Mouse (Mus musculus): ENCODE measurements at regions not wholly inside any gene's neighbourhood (a gene's known extent, or its start where the extent isn't known, plus 50 kb on each side); places are given as distances from the start of the nearest gene placed in this dataset.

- ATAC-seq (ENCODE audit: extremely low read depth, insufficient number of reproducible peaks, low FRiP score, poor library complexity, severe bottlenecking) (no peak), DNase-seq (ENCODE audit: low spot score) (no peak)
- Histone ChIP-seq H3K4me1 (ENCODE audit: insufficient read depth, low read depth, low read length) (no peaks in the 10 kb centered on the region), H3K36me3 (replicated peaks) (no peaks in the 10 kb centered on the region), H3K27me3 (ENCODE audit: insufficient read depth, low read length) (no peaks in the 10 kb centered on the region), H3K4me3 (ENCODE audit: low read depth, low read length) (no peak overlapping the region), H3K9me3 (replicated peaks) (peaks cover 30% of the 10 kb centered on the region)
- TF ChIP-seq TAL1 (conservative IDR thresholded peaks at IDR 0.05; ENCODE audit: low read depth, low read length) (no peak), GATA2 (IDR thresholded peaks at IDR 0.05; ENCODE audit: borderline replicate concordance, low read depth, low read length) (no peak), CTCF (IDR thresholded peaks at IDR 0.05; ENCODE audit: low read depth, low read length) (no peak), GATA1 (IDR thresholded peaks at IDR 0.05; ENCODE audit: borderline replicate concordance, low read length) (no peak), POLR2AphosphoS5 (IDR thresholded peaks at IDR 0.05; ENCODE audit: insufficient replicate concordance, low read depth, low read length) (no peak)
Measured at GRCm38 (mm10) chr17:51526881-51527280, 306.2 kb downstream of the Satb1 start.

GRCm38 (mm10) chr17:51526464-51526863 is 306.6 kb downstream of the Satb1 start:
- Histone ChIP-seq H3K27me3 (ENCODE audit: insufficient read depth, low read length) (no peaks in the 10 kb centered on the region), H3K4me3 (ENCODE audit: low read depth, low read length) (no peak overlapping the region), H3K9me3 (replicated peaks) (peaks cover 31% of the 10 kb centered on the region), H3K36me3 (replicated peaks) (no peaks in the 10 kb centered on the region), H3K4me1 (ENCODE audit: insufficient read depth, low read depth, low read length) (no peaks in the 10 kb centered on the region)
- no peak for DNase-seq (ENCODE audit: low spot score)
- ATAC-seq (ENCODE audit: extremely low read depth, insufficient number of reproducible peaks, low FRiP score, poor library complexity, severe bottlenecking): no peak
- no peak for TF ChIP-seq POLR2AphosphoS5 (IDR thresholded peaks at IDR 0.05; ENCODE audit: insufficient replicate concordance, low read depth, low read length)
- no peak for TF ChIP-seq CTCF (IDR thresholded peaks at IDR 0.05; ENCODE audit: low read depth, low read length)
- TF ChIP-seq GATA1 (IDR thresholded peaks at IDR 0.05; ENCODE audit: borderline replicate concordance, low read length): no peak
- no peak for TF ChIP-seq TAL1 (conservative IDR thresholded peaks at IDR 0.05; ENCODE audit: low read depth, low read length)
- no peak for TF ChIP-seq GATA2 (IDR thresholded peaks at IDR 0.05; ENCODE audit: borderline replicate concordance, low read depth, low read length)

GRCm38 (mm10) chr17:51526021-51526420 is 307.1 kb downstream of the Satb1 start:
- H3K9me3 ChIP-seq (replicated peaks): peaks cover 31% of the 10 kb centered on the region
- TF ChIP-seq GATA2 (IDR thresholded peaks at IDR 0.05; ENCODE audit: borderline replicate concordance, low read depth, low read length) (no peak), POLR2AphosphoS5 (IDR thresholded peaks at IDR 0.05; ENCODE audit: insufficient replicate concordance, low read depth, low read length) (no peak), GATA1 (IDR thresholded peaks at IDR 0.05; ENCODE audit: borderline replicate concordance, low read length) (no peak), CTCF (IDR thresholded peaks at IDR 0.05; ENCODE audit: low read depth, low read length) (no peak), TAL1 (conservative IDR thresholded peaks at IDR 0.05; ENCODE audit: low read depth, low read length) (no peak)
- H3K4me3 ChIP-seq (ENCODE audit: low read depth, low read length): no peak overlapping the region
- H3K36me3 ChIP-seq (replicated peaks): no peaks in the 10 kb centered on the region
- no peaks in the 10 kb centered on the region for H3K4me1 ChIP-seq (ENCODE audit: insufficient read depth, low read depth, low read length)
- no peak for DNase-seq (ENCODE audit: low spot score)
- ATAC-seq (ENCODE audit: extremely low read depth, insufficient number of reproducible peaks, low FRiP score, poor library complexity, severe bottlenecking): no peak
- no peaks in the 10 kb centered on the region for H3K27me3 ChIP-seq (ENCODE audit: insufficient read depth, low read length)

DNA sequence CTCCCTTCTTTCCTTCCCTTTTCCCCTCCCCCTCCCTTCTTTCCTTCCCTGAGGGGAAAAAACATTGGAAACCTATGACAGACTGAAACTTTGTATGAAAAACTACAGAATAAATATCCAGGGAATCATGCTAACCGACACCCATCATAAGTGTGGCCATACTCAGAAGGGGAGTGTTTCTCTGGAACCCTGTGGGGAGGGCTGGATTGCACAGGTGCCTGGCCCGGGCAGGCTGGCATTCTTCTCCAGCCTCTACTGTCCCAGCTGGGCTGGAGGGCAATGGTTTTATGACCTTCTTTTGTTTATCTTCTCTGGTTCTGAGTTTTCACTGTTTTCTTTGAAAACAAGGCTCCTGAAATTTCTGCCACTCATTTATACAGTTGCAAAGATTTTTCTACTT is 307.9 kb downstream of the Satb1 start:
- Histone ChIP-seq H3K9me3 (replicated peaks) (peaks cover 34% of the 10 kb centered on the region), H3K4me1 (ENCODE audit: insufficient read depth, low read depth, low read length) (no peaks in the 10 kb centered on the region), H3K4me3 (ENCODE audit: low read depth, low read length) (no peak overlapping the region), H3K36me3 (replicated peaks) (no peaks in the 10 kb centered on the region), H3K27me3 (ENCODE audit: insufficient read depth, low read length) (no peaks in the 10 kb centered on the region)
- ATAC-seq (ENCODE audit: extremely low read depth, insufficient number of reproducible peaks, low FRiP score, poor library complexity, severe bottlenecking): no peak
- no peak for DNase-seq (ENCODE audit: low spot score)
- TF ChIP-seq TAL1 (conservative IDR thresholded peaks at IDR 0.05; ENCODE audit: low read depth, low read length) (no peak), CTCF (IDR thresholded peaks at IDR 0.05; ENCODE audit: low read depth, low read length) (no peak), GATA1 (IDR thresholded peaks at IDR 0.05; ENCODE audit: borderline replicate concordance, low read length) (no peak), POLR2AphosphoS5 (IDR thresholded peaks at IDR 0.05; ENCODE audit: insufficient replicate concordance, low read depth, low read length) (no peak), GATA2 (IDR thresholded peaks at IDR 0.05; ENCODE audit: borderline replicate concordance, low read depth, low read length) (no peak)

DNA sequence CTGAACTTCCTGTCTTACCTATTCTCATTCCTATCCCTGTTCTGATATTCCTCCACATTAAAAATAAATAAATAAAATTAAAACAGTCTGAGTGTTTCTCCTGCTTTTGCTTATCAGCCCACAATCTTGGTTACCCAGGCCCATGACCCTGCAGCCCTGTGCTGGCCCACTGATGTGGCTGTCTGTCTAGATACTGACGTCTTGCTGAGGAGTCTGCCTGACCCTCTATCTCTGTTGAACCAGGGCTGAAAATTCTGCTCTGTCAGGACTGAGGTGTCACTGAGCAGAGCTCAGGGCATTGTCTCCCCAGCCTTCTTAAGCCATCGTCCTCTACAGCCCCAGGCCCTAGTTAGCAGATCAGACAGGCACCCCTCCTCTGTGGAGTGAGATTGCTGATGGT is 321.2 kb downstream of the Satb1 start:
- no peak overlapping the region for H3K4me3 ChIP-seq (ENCODE audit: low read depth, low read length)
- no peaks in the 10 kb centered on the region for H3K36me3 ChIP-seq (replicated peaks)
- H3K27me3 ChIP-seq (ENCODE audit: insufficient read depth, low read length): no peaks in the 10 kb centered on the region
- H3K4me1 ChIP-seq (ENCODE audit: insufficient read depth, low read depth, low read length): no peaks in the 10 kb centered on the region
- TF ChIP-seq POLR2AphosphoS5 (IDR thresholded peaks at IDR 0.05; ENCODE audit: insufficient replicate concordance, low read depth, low read length) (no peak), GATA2 (IDR thresholded peaks at IDR 0.05; ENCODE audit: borderline replicate concordance, low read depth, low read length) (no peak), CTCF (IDR thresholded peaks at IDR 0.05; ENCODE audit: low read depth, low read length) (no peak), TAL1 (conservative IDR thresholded peaks at IDR 0.05; ENCODE audit: low read depth, low read length) (no peak), GATA1 (IDR thresholded peaks at IDR 0.05; ENCODE audit: borderline replicate concordance, low read length) (no peak)
- H3K9me3 ChIP-seq (replicated peaks): peaks cover 19% of the 10 kb centered on the region
- no peak for ATAC-seq (ENCODE audit: extremely low read depth, insufficient number of reproducible peaks, low FRiP score, poor library complexity, severe bottlenecking)
- DNase-seq (ENCODE audit: low spot score): no peak

- TF ChIP-seq TAL1 (conservative IDR thresholded peaks at IDR 0.05; ENCODE audit: low read depth, low read length) (no peak), GATA2 (IDR thresholded peaks at IDR 0.05; ENCODE audit: borderline replicate concordance, low read depth, low read length) (no peak), GATA1 (IDR thresholded peaks at IDR 0.05; ENCODE audit: borderline replicate concordance, low read length) (no peak), CTCF (IDR thresholded peaks at IDR 0.05; ENCODE audit: low read depth, low read length) (no peak), POLR2AphosphoS5 (IDR thresholded peaks at IDR 0.05; ENCODE audit: insufficient replicate concordance, low read depth, low read length) (no peak)
Measured at GRCm38 (mm10) chr17:51500751-51501150, 321.6 kb upstream of the Tbc1d5 start.

More at GRCm38 (mm10) chr17:51500751-51501150, 321.6 kb upstream of the Tbc1d5 start:
- no peak overlapping the region for H3K4me3 ChIP-seq (ENCODE audit: low read depth, low read length)
- H3K36me3 ChIP-seq (replicated peaks): no peaks in the 10 kb centered on the region
- no peaks in the 10 kb centered on the region for H3K4me1 ChIP-seq (ENCODE audit: insufficient read depth, low read depth, low read length)
- H3K27me3 ChIP-seq (ENCODE audit: insufficient read depth, low read length): no peaks in the 10 kb centered on the region
- DNase-seq (ENCODE audit: low spot score) (no peak), ATAC-seq (ENCODE audit: extremely low read depth, insufficient number of reproducible peaks, low FRiP score, poor library complexity, severe bottlenecking) (no peak)
- peaks cover 28% of the 10 kb centered on the region for H3K9me3 ChIP-seq (replicated peaks)
